In genomic region chr5:48779376-48779775, GRCm38 (mm10) we compare ENCODE assay signal across 17 mouse cellular contexts.
DNase-seq lines count a peak whose midpoint lies in the region; ATAC-seq and TF ChIP-seq lines count a peak whose summit lies in the region.
"Had no signal": no experiment of that assay in that cellular context is flagged by ENCODE, and none has a peak within 500 bp of the region (broad histone marks: within the 10 kb centered on the region; RNA-seq: fewer than 3 reads in every experiment).

No protein-coding gene starts in this region.

- no peak overlapping the region for H3K4me3 ChIP-seq in layer of hippocampus, adult 2 months
- H3K4me3 ChIP-seq: embryonic facial prominence, embryonic 12.5 days; forebrain, embryonic 12.5 days; kidney, embryonic 15.5 days had no signal

- intact Hi-C loops in heart, postnatal 10 days (cut with DNase I): no loop called here

- H3K27ac ChIP-seq in layer of hippocampus, adult 2 months: peak overlapping the region; percentile 51; the same call in 1 of the 2 replicates
- H3K27ac ChIP-seq: embryonic facial prominence, embryonic 12.5 days; forebrain, embryonic 12.5 days; hindbrain, embryonic 14.5 days; kidney, embryonic 15.5 days had no signal

- no peak for TF ChIP-seq CTCF in layer of hippocampus, adult 2 months (conservative IDR thresholded peaks at IDR 0.05)

- ATAC-seq in megakaryocyte, adult 5-6 weeks (ENCODE audit: poor library complexity, severe bottlenecking): no peak
- ATAC-seq: forebrain, embryonic 16.5 days; intestine, embryonic 16.5 days had no signal

- peak; percentile 38 for DNase-seq in cerebellum, adult 9-11 months
- DNase-seq in cerebellum, postnatal 10 days: no peak
- DNase-seq in heart, adult 18-20 months: peak; percentile 5 to 26
- DNase-seq in heart, postnatal 10 days: no peak
- no peak for DNase-seq in layer of hippocampus, adult 2 months (ENCODE audit: low spot score in 2 of 2)
- DNase-seq in layer of hippocampus, postnatal 10 days (ENCODE audit: low spot score in 2 of 2): no peak
- DNase-seq: adrenal gland, adult 2 months; adrenal gland, postnatal 25 days; gastrocnemius, postnatal 14 days; kidney, adult 2 months had no signal

Comparison
In these comparisons a context has a peak if more than half of its experiments do, and no peak if none do; other contexts are left out.
1. DNase-seq: peak in cerebellum, adult 9-11 months (single experiment) and heart, adult 18-20 months (2 of 2); none in cerebellum, postnatal 10 days (0 of 2), heart, postnatal 10 days (0 of 2), layer of hippocampus, adult 2 months (0 of 2) and layer of hippocampus, postnatal 10 days (0 of 2).